Mouse (Mus musculus) G1E-ER4 (cell line): Measurements from ENCODE around the gene Efemp1. TPM values are rescaled to one million over a fixed set of nuclear protein-coding genes. Genes with fewer than 3 reads are reported as not detected.

Source experiments
- GATA1 ChIP-seq: IDR thresholded peaks from one replicate; pipeline ENCODE4 v1.8.0; 2012; ENCODE audit warnings: low read length, inconsistent platforms
- polyA plus RNA-seq: library from polyadenylated mRNA; stranded (reverse); fragments of >175 nt; gene quantifications from 2 replicates; pipeline ENCODE4 v1.2.3, GENCODE M21; 2012

The Efemp1 gene
- polyA plus RNA-seq, 1 experiment, result not detected

- TF ChIP-seq GATA1, result no peak
Measured at GRCm38 (mm10) chr11:28899420-28899819, 46.4 kb downstream of the Efemp1 start.

GRCm38 (mm10) chr11:28904596-28904995 is 51.6 kb downstream of the Efemp1 start:
- TF ChIP-seq GATA1, result no peak

DNA sequence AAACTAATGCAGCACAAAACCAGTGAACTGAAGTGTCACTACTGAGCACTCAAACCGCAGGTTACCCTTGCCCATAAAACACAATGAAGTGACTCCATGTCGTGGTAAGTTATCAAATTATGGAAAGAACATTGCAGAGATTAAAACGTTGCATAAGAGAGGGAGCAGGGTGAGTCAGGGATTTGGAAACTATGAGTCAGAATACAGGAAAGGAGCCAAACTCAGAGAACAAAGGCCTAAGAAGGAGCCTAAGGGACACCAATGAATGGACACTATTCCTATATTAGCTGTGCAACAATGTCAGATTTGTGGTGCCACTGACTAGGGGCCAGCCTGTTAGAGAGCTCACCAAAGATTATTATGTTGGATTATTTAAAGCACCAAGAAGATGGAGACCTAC is 53.3 kb downstream of the Efemp1 start:
- TF ChIP-seq GATA1, result no peak

- TF ChIP-seq GATA1, result no peak
Measured at GRCm38 (mm10) chr11:28908908-28909545, 56.0 kb downstream of the Efemp1 start.

GRCm38 (mm10) chr11:28912469-28913138 is 59.6 kb downstream of the Efemp1 start:
- no peak for TF ChIP-seq GATA1

GRCm38 (mm10) chr11:28934449-28934848 is 81.4 kb downstream of the Efemp1 start:
- TF ChIP-seq GATA1, result no peak

GRCm38 (mm10) chr11:28939651-28940050 is 86.6 kb downstream of the Efemp1 start:
- no peak for TF ChIP-seq GATA1

GRCm38 (mm10) chr11:28951586-28952210 is 98.7 kb downstream of the Efemp1 start:
- TF ChIP-seq GATA1, result no peak

- no peak for TF ChIP-seq GATA1
Measured at GRCm38 (mm10) chr11:28954673-28955304, 101.8 kb downstream of the Efemp1 start.

- TF ChIP-seq GATA1, result no peak
Measured at GRCm38 (mm10) chr11:28955305-28955701, 102.3 kb downstream of the Efemp1 start.

DNA sequence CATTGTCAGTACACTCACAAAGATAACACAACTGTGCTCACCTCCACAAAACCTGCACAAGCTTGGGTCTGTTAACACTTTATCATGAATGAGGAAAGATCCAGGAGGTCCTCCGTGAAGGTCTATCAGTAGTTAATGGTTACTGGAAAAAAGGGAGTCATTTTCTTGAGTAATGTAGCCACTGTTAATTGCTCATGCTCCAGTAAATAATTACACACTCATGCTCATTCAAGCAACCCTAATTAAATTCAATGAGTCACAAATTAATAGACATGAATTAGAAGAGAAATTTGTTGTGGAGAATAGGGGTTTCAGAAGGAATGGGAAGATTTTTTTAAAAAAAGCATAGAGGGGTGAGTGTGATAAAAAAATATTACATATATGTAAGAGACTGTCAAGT is 108.4 kb downstream of the Efemp1 start:
- TF ChIP-seq GATA1, result no peak
